Mouse (Mus musculus) lung, postnatal 4 days (tissue): ENCODE results near the gene Xirp1.

ENCODE experiments used
- DNase-seq, 2 experiments: peaks; one replicate each; pipeline ENCODE4 v3.0.0; 2021

Xirp1 gene

DNA sequence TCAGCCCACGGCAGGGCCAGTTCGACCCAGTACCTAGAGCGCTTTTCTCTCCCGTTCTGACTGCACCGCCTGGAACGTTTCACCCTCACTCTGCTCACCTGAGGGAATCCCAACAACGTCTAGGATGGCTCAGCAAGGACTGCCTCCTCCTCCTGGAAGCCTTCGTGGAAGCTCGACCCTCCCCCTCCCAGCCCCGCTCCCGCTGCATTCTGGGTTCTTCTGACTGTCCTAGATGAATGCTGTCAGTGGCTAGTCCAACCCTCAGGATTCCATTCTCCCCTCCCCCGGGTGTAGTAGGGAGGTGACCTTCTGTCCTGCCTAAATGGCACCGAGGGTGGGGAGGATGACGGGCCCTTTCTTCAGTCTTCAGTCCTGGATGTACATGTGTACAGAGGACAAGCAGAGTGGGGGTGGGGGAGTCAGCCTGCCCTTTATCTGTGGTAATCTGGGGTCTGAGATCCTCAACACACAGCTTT lies 38.8 kb downstream of the Xirp1 start, which contains the start of gene Csrnp1:
TSS of gene Csrnp1 (minus strand) at position 123 of the 476 bp plus-strand sequence.
- DNase-seq = peak in 1 of 2 experiments; percentile 49

DNA sequence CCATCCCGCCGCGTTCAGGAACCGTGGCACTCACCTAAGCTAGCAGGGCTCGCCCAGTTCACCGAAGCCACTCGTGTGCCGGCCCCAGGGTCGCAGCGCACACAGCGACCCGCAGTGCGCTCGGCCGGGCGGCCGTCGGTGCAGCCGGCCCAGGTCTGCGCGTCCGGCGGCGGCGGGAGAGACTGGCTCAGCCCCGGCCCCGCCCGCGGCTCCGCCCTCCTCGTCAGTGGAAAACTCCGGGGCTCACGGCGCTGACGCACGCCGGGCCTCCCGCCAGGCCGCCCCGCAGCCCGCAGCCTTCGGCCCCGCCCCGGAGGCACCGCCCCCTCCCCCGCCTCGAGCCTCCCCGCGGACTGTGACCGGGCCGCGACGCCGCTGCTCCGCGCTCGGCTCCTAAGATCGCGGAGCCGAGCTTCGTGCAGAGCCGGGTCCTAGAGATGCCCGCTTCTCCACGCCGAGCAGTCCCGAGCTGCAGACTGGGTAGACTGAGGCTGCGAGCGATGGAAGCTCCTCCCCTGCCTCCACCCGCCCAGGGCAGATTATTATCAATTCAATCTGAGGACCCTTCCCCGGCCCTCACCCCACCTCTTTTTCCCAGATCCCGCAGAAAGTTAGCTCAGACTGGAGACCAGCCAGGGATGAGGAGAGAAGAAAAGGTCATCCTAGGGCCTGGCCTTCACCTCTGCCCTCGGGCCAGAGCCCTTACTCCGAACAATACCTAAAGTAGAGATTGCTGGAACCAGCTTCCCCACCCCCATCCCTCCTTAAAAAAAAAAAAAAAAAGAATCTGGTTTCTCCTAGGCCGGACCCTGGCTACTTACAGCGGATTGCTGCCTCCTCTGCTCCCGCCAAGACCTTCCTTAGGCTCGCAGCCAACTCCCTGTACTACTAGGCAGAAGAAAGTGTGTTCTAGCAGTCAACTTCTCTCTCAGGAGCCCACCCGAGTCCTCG lies 39.5 kb downstream of the Xirp1 start:
- DNase-seq = peak; percentile 94 to 96

GRCm38 (mm10) chr9:119982956-119983551 lies 40.3 kb downstream of the Xirp1 start:
- peak; percentile 66 to 72 for DNase-seq

DNA sequence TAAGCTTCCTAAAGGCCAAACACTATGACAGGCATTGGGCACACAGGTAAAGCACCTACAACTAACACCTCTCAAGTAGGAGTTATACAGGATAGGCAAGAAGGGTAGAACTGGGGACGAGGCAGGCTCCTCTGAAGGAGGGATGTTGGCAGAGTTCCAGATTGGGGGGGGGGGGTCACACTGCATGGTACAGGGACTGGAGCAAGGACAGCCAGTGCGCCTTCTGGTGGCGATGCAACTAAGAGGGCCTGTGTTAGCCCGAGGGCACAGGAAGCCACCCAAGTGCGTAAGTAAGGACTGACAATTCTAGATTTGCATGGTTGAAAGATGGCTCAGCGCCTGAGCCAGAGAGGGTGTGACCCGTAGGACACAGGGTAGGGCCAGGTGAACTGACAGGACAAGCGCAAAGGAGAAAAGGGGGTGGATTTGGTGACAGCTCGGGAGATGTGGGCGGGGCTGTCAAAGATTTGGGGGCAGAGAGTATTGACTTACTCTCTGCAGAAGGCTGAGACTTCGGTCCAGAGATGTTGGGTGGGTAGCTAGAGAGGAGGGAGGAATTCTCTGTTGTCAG lies 41.1 kb downstream of the Xirp1 start:
- peak; percentile 85 to 88 for DNase-seq

DNA sequence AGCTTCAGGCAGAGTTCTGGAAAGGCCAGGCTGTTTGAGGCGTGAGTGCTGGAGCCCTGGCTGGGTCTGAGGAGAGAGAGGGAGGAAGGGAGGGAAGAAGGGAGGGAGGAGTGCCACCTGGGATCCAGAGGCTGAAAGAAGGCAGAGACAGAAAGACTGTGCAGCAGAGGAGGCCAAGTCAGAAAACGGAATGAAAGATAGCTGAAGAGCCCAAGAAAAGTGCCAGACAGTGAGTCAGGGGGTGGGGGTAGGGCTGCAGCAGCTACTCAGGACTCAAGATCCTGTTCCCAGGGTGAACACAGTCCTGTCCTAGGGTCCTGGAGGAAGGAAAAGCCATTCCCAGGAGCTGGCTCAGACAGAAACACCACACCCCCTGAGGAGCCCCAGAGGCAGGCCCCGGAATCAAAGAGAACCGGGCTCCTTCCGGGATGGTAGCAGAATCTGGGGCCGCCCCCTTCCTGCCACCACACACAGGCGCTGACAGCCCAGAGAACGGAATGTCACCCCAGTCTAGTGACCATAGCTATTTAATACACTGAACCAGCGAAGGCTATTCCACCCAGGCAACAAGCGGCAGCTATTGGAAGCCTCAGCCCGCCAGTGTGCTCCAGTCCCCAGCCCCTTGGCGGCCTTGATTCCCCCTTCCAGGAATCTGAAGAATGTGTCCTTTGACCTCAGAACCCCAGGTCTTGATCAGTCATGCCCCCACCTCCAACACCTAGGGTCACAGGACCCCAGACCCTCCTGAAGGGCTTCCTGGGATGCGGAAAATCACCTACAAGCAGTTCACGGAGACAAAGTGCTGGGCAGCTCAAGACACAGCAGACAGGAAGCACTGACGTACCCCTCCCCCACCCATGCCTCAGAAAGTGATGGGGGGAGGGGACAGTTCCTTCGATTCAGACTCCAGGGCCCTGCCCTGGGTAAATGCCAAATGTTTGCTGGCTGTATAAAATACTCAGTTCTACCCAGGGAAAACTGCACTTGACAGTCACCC lies 41.9 kb downstream of the Xirp1 start:
- peak; percentile 87 to 92 for DNase-seq

- no peak for DNase-seq
Measured at GRCm38 (mm10) chr9:119980770-119981182, 42.6 kb downstream of the Xirp1 start.

DNA sequence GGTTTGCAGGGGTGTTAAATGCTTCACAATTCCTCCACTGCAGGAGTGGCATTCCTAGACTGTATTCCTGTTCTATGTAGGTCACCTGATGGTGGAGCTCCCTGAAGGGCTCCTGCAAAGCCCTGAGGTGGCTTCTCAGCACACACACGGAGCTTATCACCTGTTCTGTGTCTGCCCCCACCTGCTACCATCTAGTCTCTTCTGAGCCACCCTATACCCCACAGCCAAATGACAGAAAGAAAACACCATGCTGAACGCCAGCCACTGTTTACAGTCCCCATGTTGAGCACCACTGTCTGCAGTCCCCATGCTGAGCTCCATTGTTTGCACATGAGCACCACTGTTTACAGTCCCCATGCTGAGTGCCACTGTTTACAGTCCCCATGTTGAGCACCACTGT lies 43.6 kb downstream of the Xirp1 start:
- DNase-seq = no peak

- DNase-seq = no peak
Measured at GRCm38 (mm10) chr9:119978811-119979441, 44.5 kb downstream of the Xirp1 start.

- DNase-seq = no peak
Measured at GRCm38 (mm10) chr9:119978151-119978810, 45.1 kb downstream of the Xirp1 start.

- no peak for DNase-seq
Measured at GRCm38 (mm10) chr9:119977557-119978060, 45.8 kb downstream of the Xirp1 start.

- no peak for DNase-seq
Measured at GRCm38 (mm10) chr9:119976704-119977556, 46.5 kb downstream of the Xirp1 start.

GRCm38 (mm10) chr9:119975286-119975685 lies 48.1 kb downstream of the Xirp1 start:
- DNase-seq = no peak

DNA sequence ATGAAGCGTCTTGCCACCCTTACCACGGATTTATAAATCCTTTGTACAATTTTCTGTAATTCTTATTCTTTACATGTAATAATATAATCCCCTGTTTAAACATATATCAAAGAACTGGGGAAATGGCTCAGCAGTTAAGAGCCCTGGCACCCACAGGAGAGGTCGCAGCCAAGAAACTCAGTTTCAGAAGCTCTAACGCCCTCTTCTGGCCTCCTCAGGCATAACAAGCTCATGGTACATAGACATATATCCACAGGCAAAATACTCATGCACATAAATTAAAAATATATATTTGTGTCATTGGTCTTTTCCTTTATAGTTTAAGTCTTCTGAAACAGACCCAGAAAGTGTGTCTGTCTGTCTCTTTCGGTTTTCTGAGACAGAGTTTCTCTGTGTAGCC lies 48.8 kb downstream of the Xirp1 start:
- no peak for DNase-seq

DNA sequence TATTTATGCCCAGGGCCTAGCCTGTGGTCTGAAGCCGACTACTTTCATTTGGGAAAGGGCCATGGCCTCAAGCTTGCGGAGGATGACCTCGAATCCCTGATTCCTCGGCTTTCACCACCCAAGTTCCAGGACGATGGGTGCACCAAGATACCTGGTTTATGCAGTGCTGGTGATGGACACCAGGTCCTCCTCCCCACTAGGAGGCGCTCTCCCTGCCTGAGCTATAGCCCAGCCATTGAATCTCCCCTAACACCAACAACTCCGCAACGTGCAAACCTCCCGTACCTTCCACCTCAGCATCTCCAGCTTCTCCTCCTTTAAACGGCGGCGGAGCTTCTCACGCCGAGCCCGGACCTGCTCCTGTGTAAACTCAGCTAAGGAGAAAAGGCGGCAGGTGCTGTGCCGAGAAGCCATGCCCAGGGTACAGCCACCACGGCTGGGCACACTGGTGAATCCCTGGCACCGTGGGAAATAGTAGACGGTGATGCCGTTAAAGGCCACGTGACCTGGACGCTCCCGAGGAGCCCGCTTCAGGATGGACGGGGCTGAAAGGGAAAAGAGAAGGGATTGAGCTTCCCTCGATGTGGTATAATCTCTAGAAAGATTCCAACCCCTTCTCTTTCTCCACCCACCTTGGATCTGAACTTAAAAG lies 49.4 kb downstream of the Xirp1 start:
- DNase-seq = peak in 1 of 2 experiments; percentile 46

- no peak for DNase-seq
Measured at GRCm38 (mm10) chr9:119973281-119973680, 50.1 kb downstream of the Xirp1 start.

- peak in 1 of 2 experiments; percentile 52 for DNase-seq
Measured at GRCm38 (mm10) chr9:119972582-119972981, 50.8 kb downstream of the Xirp1 start.

GRCm38 (mm10) chr9:119972166-119972565 lies 51.2 kb downstream of the Xirp1 start:
- no peak for DNase-seq

- peak in 1 of 2 experiments; percentile 45 for DNase-seq
Measured at GRCm38 (mm10) chr9:119970763-119971656, 52.4 kb downstream of the Xirp1 start.
